Mouse (Mus musculus) right cerebral cortex, postnatal 25 days (tissue): ENCODE results near the gene Gm20538.

Experiments used
- DNase-seq: peaks from one replicate; pipeline ENCODE4 v3.0.0; 2022

Gm20538 gene

DNA sequence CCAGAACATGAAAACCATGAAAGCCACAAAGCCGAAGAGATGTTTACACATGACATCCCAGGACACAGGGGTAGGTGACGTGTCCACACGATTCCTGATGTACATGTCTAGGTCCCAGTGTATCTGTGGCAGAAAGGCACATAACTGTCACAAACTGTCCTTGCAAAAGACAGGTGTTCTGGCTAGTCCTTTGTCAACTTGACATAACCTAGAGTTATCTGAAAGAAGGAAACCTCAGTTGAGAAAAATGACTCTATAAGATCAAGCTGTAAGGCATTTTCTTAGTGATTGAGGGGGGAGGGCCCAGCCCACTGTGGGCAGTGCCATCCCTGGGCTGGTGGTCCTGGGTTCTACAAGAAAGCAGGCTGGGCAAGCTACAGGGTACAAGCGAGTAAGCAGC is at the start of gene Gm20538:
Gene Gm20538 (minus strand): TSS at position 101 of the 400 bp plus-strand sequence.
- no peak for DNase-seq

DNA sequence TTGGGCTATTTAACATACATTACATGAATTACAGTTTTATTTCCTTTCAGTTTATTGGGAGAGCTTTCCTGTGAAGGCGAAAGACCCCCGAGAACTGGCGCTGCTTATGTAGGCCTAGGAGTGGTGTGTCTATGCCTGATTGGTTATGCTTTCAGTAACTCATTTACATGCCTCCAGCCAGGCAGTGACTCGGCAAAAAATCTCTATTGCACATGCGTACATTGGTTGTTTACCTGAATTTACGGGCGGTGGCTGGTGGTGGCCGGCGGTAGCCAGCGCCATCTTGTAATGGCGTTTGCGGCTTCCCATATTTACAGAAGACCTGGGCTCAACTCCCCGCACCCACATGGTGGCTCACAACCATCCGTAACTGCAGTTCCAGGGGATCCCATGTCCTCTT is 41.5 kb upstream of the Gm20538 start:
- DNase-seq: no peak

DNA sequence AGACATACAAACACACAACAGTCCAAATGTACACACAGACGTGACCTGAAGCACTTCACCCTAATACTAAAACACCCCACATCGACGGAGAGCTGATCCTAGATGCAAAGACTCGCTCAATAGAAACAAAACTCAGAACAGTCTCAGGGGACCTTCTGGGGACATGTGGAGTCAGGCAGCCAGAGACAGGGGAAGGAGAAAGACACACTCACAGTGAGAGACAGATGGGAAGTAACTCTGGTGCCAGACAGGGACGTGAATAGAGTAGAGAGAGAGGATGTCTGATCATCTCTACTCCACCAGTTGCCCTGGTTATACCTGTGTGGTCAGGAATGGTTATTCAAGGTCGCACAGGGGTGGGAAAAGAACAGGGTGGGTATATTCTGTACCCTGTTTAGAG is 39.0 kb upstream of the Gm20538 start:
- DNase-seq: no peak

DNA sequence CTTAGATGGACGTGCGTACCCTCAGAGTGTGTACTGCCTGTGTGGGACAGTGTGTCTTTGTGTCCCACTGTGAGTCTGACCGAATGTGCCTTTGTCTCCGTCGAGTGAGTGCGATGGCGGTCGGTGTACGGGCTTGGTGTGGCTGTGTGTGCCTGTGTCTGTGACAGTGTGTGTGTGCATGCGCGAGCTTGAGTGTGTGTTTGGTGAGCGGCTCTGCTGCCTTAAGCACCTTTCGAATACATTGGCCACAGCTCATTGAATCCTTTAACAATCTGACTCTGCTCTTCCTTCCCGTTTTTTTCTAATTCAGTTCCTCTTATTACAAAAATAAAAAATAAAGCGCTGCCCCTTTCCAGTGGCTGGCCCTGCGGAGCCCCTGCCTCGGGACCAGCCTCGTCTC is 38.4 kb upstream of the Gm20538 start:
- no peak for DNase-seq

DNA sequence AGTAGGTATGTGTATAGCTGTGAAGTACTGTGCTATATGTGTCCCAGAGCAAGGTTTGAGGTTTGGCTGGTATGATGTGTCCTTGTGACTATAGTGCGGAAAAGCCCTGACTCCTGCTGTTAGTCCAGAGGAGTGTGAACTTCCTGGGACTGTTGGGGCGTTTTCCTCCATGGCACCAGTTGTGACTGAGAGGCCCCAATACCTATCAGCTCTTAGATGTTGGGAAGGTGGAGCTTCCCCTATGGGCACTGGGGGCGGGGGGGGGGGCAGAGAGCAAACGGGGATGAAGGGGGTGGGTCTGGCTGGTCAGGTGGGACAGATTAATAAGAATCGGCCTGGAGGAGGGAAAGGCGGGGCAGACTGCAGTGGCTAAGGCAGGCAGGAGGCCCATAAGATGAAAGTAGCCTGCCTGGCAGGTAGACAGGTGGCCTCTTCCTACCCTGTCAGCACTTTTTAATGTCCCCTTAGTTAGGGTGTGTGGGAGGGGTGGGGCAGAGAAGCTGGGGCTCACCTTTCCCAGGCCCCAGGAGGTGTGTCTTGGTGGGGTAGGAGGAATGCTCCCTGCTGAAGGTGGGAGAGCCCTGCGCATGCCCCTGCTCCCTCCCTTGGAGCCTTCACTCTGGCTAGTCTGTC is 37.1 kb upstream of the Gm20538 start:
- no peak for DNase-seq

DNA sequence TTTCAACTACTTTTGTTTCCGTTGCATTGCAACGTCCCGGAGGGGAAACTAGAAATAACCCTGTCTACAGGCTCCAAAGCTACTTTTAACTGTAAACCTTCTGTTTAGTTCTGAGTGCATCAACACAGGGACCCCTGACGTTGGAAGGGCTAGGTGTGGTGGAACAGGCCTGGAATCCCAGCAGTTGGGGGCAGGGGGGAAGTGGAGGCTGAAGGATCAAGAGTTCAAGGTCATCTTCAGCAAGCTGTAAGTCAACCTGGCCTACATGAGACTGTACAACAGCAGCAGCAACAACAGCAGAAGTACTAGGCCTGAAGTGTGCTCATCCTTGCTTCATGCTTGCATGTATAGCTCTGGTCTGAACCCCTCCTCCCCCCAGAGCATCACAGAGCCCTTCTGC is 35.4 kb upstream of the Gm20538 start:
- DNase-seq: no peak

DNA sequence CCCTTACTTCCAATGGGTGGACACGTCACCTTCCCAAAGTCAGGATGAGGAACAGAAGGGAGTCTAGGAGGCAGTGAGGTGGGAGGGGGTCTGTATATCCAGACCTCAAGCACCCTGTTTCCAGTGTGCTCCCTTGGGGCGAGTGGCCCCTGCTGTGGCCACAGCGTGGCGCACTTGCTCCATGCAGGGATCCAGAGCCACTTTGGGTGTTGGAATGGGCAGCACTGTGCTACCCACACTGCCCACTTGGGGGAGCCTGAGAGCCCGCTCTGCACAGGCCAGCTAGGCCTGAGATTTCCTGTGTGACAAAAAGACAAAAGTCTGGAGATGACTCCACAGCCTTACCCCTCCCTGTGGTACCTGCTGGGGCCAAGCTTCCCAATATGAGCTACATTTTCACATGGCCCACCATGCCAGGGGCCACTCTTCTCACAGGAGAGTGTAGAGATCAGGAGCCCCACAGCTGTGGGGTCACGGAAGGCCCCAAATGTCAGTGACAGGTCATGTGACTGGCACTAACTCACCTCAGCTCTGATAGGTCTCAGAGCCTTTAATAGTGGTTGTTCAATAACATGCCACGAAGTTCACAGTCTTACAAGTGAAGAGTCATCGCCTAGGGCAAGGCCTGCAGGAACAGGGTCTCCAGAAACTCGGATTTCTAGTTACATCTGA is 30.1 kb upstream of the Gm20538 start:
- peak; percentile 89 for DNase-seq

DNA sequence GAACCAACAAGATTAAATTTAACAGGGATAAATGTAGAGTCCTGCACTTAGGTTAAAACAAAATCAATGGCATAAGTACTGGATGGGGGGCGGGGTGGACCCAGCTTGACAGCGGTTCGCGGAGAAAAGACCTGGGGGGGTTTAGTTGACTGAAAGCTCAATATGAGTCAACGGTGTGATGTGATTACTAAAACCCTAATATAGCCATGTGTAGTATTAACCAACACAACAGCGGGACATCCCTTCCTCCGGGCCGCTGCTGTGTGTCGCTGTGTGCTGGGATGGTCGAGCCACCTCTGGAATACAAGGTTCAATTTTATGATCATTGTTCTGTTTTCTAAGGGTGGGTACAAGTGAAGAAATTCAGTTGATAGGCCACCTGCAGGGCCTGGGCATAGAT is 29.5 kb upstream of the Gm20538 start:
- no peak for DNase-seq

DNA sequence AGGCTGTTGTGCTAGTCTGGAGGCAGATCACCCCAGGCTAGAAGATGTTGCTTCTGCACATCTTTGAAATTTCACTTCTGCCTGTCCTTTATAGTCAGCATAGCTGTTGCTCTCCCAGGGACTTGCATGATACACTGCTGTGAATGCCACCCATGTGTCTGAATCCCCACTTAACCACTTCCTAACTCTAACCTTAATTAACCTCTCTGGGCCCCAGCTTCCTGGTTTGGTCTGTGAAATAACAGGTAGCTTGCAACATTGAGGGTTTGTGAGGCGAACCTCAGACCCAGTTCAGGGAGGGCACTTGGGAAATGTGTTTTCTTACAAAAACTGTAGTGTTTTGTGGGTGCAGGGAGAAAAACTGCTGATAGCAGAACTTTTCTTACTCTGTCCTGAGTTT is 25.4 kb upstream of the Gm20538 start:
- no peak for DNase-seq

DNA sequence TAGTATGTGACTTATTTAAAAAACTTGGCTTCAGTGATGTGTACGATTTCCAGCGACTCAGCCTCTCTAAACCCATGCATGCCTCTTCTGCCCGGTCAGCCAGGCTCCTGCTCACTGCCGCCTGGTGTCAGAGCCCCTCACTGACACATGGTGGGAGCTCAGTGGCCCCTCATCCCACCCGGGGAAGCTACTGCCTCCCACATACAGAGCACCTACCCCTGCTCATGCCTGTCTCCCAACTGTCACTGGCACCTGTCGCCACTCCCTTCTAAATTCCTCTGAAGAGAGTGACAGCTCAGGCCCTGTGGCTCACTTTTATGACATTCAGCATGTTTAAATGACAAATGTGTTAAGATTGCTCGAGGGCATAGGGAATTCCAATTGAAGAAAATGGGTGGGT is 23.6 kb upstream of the Gm20538 start:
- DNase-seq: no peak

DNA sequence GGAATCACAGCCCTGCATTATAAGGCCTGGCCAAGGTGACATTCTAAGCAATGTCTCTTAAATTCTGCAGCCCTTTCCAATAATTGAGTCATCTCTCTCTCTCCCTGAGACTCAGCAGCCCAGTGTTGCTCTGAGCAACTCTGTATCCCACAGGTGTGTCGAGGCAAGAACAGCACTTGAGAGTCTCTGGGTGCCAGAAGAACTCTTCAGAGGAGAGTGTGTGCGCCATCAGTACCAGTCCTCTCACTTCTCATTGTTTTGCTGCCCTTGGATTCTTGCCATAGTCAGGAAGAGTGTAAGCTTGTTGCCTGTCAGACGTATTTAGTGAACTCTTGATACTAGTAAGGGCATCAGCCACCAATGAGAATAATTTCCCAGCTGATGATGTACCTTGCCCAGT is 15.1 kb upstream of the Gm20538 start:
- DNase-seq: no peak

DNA sequence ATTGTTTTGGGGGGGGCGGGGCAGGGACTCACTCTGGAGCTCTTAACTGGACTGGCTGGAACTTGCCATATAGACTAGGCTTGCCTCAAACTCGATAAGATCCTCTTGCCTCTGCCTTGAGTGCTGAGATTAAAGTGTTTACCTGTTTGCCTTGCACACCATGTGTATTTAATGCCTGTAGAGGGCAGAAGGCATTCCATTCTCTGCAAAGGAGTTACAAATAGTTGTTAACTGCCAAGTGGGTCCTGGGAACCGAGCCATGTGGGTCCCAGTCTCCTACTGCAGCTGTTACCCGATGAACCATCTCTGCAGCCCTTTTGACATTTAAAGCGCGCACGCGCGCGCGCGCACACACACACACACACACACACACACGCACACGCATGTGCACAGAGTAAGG is 11.4 kb upstream of the Gm20538 start:
- no peak for DNase-seq

DNA sequence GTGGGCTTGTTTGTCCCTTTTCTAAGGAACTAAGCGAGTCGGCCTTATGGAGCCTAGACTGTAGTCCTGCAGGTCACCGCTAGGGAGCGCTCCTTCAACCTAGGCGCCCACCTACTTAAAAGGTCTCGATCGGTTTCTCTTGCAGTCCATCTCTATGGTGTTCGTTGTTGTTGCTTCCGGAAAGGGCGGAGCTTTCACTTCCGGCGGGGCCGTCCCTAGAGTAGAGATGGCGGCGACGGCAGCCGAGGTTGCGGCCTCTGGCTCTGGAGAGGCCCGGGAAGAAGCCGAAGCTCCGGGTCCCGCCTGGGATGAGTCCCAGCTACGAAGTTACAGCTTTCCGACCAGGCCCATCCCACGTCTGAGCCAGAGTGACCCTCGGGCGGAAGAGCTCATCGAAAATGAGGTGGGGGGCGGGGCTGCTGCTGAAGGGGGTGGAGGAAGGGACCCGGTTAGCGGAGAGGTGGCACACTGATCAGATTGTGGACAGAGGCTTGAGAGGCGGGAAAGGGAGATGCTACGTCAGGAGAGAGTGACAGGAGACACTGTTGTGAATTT is 10.1 kb upstream of the Gm20538 start, which contains the start of gene Hif1an:
Gene Hif1an (plus strand): TSS at position 199 of the 555 bp plus-strand sequence.
- peak; percentile 90 for DNase-seq

DNA sequence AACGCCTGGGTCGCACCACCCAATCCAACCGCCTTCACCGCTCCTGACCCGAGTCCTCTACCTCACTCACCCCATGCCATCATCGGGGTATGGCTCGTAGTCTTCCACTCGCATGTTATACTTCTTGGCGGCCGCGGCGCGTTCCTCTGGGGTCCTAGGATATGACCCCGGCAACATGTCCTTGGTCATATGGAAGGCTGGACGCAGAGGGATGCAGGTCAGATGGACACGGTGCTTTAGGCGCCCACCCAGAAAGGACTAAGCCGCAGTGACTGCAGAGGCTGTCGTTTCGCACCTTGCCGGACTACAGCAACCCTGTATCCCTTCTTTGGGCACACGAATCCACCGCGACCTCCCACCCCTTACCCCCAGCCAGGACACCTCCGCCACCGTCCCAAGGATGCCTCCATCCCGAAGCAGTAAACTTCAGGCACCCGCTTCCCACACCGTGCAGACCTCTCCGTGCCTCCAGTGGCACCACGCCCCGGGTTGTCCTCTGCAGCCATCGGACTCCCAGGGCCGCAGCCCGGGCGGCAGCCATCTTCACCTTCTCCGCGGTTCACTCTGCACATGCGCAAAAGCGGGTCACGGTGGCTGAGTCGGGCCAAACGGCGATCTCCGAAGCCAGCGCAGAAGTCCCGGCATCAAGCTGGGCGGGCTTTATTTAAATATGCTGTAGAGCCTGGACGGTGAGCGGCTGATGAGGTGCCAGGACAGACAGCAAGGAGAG is 2.4 kb upstream of the Gm20538 start, which contains the start of gene Ndufb8:
Gene Ndufb8 (minus strand): TSS at position 580 of the 730 bp plus-strand sequence.
- peak; percentile 96 for DNase-seq

DNA sequence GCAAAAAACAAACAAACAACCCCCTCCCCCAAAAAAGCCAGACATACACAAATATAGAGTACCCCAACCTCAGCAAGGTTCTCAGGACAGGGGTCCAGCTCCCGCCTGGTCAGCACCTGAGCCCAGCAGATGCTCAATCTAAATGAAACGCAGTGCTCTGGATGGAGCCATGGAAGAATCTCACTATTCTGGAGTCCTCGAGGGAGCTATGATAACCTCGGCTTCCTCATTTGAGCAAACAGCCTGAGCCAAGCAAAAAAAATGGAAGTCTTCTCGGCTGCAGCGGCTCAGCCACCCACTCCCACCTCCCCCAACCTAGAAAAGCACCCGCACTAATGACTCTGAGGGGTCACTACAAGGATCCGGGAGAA is 1.8 kb upstream of the Gm20538 start:
- DNase-seq: no peak

DNA sequence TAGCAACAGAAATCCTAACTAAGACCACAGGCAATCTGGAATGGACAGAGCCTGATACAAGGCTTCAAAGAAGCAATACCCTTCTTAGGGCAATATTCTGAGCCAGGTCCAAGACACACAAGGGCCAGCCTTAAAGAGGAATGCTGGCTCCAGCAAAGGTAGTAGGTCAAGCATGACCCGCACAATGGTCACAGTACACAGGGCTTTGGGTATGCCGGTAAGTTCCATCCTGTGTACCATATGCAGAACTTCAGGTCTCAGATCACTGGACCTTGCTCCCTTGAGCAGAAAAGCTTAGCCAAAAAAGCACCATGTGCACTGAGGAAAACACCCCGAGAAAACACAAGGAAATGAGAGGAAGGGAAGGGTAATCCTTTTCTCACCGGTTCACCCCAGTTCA is 655 bp upstream of the Gm20538 start:
- DNase-seq: no peak

DNA sequence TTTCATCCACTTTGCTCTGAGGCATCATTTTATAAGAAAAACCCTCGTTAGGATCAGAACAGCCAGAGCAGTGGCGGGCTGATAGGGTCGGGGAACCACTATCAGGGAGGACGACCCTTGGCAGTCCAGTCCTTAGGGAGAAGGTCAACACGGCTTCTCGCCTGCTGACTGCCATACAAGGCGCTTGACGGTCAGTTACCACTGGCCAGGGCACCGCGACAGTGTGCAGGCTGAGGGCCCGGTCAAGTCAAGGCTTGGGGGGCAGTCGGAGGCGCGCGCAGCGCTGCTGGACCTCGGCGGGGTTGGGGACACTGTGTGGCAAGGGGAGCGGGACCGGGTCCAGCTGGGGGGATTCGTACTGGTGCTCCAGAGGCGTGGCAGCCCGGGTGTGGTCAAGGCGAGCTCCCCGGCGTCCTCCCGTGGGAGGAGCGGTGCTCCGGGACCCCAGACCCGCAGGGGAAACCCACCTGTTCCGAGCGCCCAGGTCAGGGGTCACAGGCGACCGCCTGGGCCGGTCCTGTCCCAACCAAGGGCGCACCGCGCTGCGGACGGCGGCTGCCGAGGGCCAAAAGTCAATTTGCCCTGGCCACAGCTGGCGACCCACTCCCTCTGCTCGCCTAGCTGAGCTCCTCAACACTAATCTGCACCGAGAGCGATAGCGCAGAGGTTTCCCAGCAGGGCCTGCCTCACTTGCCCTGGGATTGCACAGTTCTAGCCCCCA is 7.2 kb downstream of the Gm20538 start, which contains the start of gene Sec31b:
Gene Sec31b (minus strand): TSS at position 544 of the 721 bp plus-strand sequence.
- DNase-seq: no peak

DNA sequence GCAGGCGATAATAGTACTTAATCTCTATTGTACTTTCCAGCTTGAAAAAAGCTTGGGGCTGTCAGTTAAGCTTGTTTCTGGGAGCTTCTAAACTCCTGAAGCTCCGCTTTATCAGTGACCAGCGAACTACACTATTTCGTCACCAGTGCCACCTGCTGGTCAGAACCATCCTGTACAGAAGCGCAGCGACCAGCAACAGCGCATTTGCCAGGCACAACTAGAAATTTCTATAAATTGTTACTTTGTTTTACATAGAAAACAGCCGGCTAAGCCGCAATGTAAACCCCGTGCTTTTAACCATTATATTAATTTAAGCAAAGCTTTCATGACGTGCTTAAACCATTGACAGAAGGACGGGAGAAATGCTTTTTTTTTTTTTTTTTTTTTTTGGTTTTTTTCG is 7.9 kb downstream of the Gm20538 start:
- peak; percentile 56 for DNase-seq

DNA sequence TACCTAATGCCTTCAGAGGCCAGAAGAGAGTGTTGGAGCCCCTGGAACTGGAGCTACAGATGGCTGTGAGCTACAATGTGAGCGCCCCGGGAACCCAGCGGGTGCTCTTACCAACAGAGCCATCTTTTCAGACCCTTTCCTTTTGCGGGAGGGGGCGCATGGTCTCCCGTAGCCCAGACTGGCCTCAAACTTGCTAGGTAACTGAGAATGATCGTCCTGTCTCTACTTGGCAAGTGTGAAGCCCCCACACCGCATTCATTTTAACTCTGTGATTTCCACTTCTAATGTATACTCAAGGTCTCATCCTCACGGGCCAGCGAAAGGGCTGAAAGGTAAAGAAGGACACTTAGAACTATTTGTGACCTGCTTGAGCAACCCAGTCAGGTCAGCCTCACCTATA is 8.3 kb downstream of the Gm20538 start:
- DNase-seq: no peak

DNA sequence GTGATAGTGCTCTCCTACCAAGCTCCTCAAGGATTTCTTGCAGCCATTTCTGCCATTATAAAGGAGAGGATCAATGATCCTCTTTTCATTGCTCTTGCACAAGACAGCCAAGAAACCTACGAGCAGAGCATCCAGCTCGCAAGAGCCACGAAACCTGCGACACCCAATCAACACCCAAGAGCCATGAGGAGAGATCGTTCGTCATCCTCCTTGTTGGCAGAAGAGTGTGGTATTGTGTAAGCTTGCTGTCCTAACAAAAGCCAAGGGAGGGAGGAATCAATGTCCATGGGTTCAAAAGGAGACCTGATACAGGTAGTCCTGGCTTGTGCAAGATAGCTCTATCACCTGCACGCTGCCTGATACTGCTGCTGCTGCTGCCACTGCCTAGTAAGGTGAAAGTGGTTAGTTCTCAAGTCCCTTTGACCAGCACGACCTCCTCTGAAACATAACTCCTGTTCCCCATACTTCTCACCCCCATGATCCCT is 9.9 kb downstream of the Gm20538 start:
- DNase-seq: no peak

DNA sequence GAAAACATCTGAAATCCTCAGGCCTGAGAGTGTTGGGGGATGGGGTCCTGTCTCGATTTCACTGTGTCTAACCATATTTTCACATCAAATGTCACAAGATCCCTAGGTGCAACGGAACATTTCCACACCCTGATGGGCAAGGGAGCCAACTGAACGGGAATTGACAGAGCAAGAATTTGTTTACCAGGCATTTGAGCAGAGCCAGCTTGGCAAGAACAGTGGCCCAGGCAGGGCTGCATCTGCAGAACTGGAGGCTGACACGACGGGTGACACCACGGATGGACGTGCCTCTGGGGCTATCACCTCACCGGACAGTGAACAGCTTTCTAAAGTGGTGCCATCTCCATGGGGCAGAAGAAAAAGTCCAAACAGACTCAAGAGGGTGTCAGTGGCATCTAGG is 15.2 kb downstream of the Gm20538 start:
- DNase-seq: no peak

DNA sequence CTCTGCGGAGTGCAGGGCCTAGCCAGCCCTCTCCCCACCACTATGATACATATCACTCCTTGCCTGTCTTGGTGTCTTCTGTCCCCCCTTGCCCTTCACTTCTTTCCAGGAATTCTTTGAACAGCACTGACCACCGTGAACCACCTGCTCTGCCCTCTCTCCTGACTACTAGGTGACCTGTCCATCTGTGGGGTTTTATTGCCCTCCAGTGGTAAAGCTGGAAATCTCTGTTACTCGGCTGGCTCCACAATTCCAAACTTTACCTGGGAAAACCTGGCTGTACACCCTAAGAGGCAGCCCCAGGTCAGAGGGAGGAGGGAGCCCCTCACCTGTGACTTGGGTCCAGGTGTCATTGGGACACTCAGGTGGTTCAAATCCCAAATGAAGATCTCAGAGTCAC is 17.3 kb downstream of the Gm20538 start:
- DNase-seq: no peak

DNA sequence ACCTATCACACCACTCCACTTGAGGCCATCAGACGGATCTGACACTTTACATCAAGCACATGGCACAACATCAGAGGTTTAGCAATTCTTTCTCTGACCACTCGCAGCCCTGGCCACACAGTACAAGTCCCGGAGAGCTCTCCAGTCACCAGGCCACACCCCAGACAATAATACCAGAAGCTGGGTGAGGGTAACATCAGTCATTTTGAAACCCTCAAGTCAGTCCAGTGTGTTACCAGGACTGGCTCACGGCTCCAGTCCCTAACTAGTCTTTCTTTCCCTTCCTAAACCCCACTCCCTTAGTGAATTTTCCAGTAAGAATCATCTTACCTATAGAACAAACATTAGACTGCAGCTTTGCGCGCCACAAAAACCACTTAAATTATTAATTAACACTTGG is 22.6 kb downstream of the Gm20538 start:
- no peak for DNase-seq
